Mouse (Mus musculus) lung, postnatal 0 days (tissue): ENCODE data around the gene Slc23a2. TPM values are rescaled to one million over a fixed set of nuclear protein-coding genes. Genes with fewer than 3 reads are reported as not detected.

Source experiments
- ATAC-seq: fragments of 200-750 bp; cut with Nextera tagmentation; 2 replicates; pipeline ENCODE4 v1.8.0; 2017; ENCODE audit warnings: moderate library complexity
- DNase-seq: peaks from one replicate; pipeline ENCODE4 v3.0.0-alpha.2; 2016; ENCODE audit warnings: low spot score
- H3K27ac ChIP-seq: fragments of 300-500 bp; sonication (generic); 2 replicates; pipeline ENCODE4 v1.5.1; 2014; ENCODE audit warnings: antibody characterized with exemption, mild to moderate bottlenecking, low read length, mixed read lengths
- H3K27me3 ChIP-seq: fragments of 300-500 bp; sonication (generic); replicated peaks from 2 replicates; pipeline ENCODE4 v1.6.1; 2014; ENCODE audit warnings: low read length, mixed read lengths; ENCODE audit not compliant: insufficient read depth
- H3K36me3 ChIP-seq: fragments of 300-500 bp; sonication (generic); 2 replicates; pipeline ENCODE4 v1.6.1; 2014; ENCODE audit warnings: low read length, mixed read lengths; ENCODE audit not compliant: insufficient read depth
- H3K4me1 ChIP-seq: fragments of 300-500 bp; sonication (generic); 2 replicates; pipeline ENCODE4 v1.6.1; 2014; ENCODE audit warnings: antibody characterized with exemption, low read depth, low read length, mixed read lengths; ENCODE audit not compliant: insufficient read depth
- H3K4me2 ChIP-seq: fragments of 300-500 bp; sonication (generic); replicated peaks from 2 replicates; pipeline ENCODE4 v1.6.1; 2014; ENCODE audit warnings: low read depth, mild to moderate bottlenecking, low read length, moderate library complexity, mixed read lengths
- H3K4me3 ChIP-seq: fragments of 300-500 bp; sonication (generic); 2 replicates; pipeline ENCODE4 v1.5.1; 2014; ENCODE audit warnings: low read depth, low read length
- H3K9ac ChIP-seq: fragments of 300-500 bp; sonication (generic); replicated peaks from 2 replicates; pipeline ENCODE4 v1.6.1; 2014; ENCODE audit warnings: low read depth, mild to moderate bottlenecking
- H3K9me3 ChIP-seq: fragments of 300-500 bp; sonication (generic); 2 replicates; pipeline ENCODE4 v1.6.1; 2016; ENCODE audit warnings: low read length, mixed read lengths
- CTCF ChIP-seq: IDR thresholded peaks from 2 replicates; pipeline ENCODE4 v1.5.1; 2016; ENCODE audit warnings: antibody characterized with exemption, mild to moderate bottlenecking
- EP300 ChIP-seq: IDR thresholded peaks from 2 replicates; pipeline ENCODE4 v1.6.1; 2016; ENCODE audit warnings: antibody characterized with exemption, mild to moderate bottlenecking, control low read depth
- WGBS: fragments of 180-500 bp; shearing (Covaris S2); extraction: QIAGEN DNeasy Blood & Tissue Kit; methylation state at CpG from one replicate; pipeline ENCODE4 v1.1.7; 2014; 5-methylcytosine and 5-hydroxymethylcytosine counted together
- polyA plus RNA-seq: library from polyadenylated mRNA; unstranded; fragments of >200 nt; fragmentation: Nextera tagmentation; extraction: Ambion mirVana; gene quantifications from 2 replicates; pipeline ENCODE4 v1.2.1, GENCODE M21; 2015

Gene Slc23a2
- polyA plus RNA-seq, 1 experiment from 2014 or later = 35.8 TPM

DNA sequence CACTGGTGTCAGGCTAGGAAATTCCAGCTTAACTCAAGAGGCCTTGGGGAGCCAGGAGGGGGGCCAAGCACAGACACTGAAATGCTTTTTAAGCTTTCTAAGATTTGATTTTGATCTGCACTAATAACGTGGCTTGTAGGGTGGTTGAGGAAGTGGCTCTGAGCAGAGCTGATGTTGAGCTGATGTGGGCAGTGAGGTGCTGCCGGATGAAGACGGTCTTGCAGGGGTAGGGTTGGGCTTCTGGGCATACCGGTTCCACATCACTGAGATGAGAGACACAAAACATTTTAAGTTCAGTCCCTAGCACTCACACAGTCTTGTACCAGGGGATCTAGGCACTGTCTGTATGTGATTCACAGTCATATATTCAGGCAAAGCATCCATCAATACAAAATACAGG lies 46.5 kb downstream of the Slc23a2 start:
- no peaks in the 10 kb centered on the region for H3K27me3 ChIP-seq
- WGBS = 85% methylated on average over 4 of the region's 4 CpGs
- H3K4me2 ChIP-seq = no peak overlapping the region
- TF ChIP-seq CTCF (no peak), EP300 (no peak)
- H3K36me3 ChIP-seq = no peaks in the 10 kb centered on the region; the same call in 1 of the 2 replicates
- DNase-seq = no peak
- H3K4me3 ChIP-seq = no peak overlapping the region
- no peak for ATAC-seq
- H3K27ac ChIP-seq = no peak overlapping the region
- H3K9ac ChIP-seq = no peak overlapping the region
- peaks cover 12% of the 10 kb centered on the region; the same call in 1 of the 2 replicates for H3K4me1 ChIP-seq
- no peaks in the 10 kb centered on the region for H3K9me3 ChIP-seq

GRCm38 (mm10) chr2:132096582-132096981 lies 48.3 kb downstream of the Slc23a2 start:
- 70% methylated on average over 4 of the region's 4 CpGs for WGBS
- no peak overlapping the region for H3K9ac ChIP-seq
- ATAC-seq (no peak), DNase-seq (no peak)
- no peaks in the 10 kb centered on the region for H3K27me3 ChIP-seq
- TF ChIP-seq CTCF = no peak
- TF ChIP-seq EP300 = no peak
- H3K4me3 ChIP-seq = no peak overlapping the region
- H3K4me2 ChIP-seq = no peak overlapping the region
- no peaks in the 10 kb centered on the region; the same call in 1 of the 2 replicates for H3K36me3 ChIP-seq
- no peaks in the 10 kb centered on the region for H3K9me3 ChIP-seq
- no peak overlapping the region for H3K27ac ChIP-seq
- peaks cover 12% of the 10 kb centered on the region; the same call in 1 of the 2 replicates for H3K4me1 ChIP-seq

- H3K9me3 ChIP-seq = no peaks in the 10 kb centered on the region
- TF ChIP-seq CTCF = no peak
- TF ChIP-seq EP300 = 0 out of 2 replicates have a peak, but pooled peaks have one; percentile 25
- H3K4me2 ChIP-seq = no peak overlapping the region
- DNase-seq = peak; percentile 67
- no peaks in the 10 kb centered on the region; the same call in 1 of the 2 replicates for H3K36me3 ChIP-seq
- H3K27ac ChIP-seq = no peak overlapping the region
- H3K9ac ChIP-seq = no peak overlapping the region
- peak; percentile 46 for ATAC-seq
- H3K4me3 ChIP-seq = no peak overlapping the region
- H3K4me1 ChIP-seq = peaks cover 12% of the 10 kb centered on the region; the same call in 1 of the 2 replicates
- no peaks in the 10 kb centered on the region for H3K27me3 ChIP-seq
- 50% methylated on average over 6 of the region's 6 CpGs for WGBS
Measured at GRCm38 (mm10) chr2:132095821-132096220, 49.1 kb downstream of the Slc23a2 start.

DNA sequence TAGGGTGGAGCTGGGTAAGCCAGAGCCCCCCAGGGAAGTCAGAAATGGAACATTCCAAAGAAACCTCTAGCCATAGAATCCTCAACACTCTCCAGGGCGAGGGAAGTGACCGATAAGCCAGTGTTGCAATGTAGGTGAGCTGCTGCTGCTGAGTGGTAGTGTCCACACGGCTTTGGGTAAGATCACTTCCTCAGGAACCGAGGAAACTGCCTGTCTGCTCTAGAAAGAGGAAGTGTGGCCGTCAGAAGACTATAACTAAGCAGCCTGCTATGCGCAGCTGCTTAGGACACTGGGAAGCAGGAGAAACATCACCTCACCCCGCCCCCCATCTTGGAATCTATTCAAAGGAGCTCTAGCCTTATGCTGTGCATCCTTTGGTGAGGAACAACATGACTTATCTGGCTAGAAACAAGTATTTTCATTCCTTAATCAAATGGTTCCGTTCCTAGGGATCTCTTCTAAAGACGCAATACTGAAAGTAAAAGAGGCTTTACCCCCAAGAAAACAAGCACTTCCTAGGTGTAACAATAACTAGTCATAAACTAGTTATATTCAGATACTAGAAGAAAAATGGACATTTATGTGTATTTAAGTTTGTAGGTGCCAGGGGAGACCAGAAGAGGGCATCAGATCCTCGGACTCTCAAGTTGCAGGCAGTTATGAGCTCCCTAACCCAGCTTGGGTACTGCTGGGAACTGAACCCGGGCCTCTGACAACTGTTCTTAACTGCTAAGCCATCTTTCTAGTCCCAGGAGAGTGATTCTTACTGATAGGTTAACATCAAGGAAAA lies 50.3 kb downstream of the Slc23a2 start:
- no peaks in the 10 kb centered on the region for H3K27me3 ChIP-seq
- TF ChIP-seq CTCF (no peak), EP300 (0 out of 2 replicates have a peak, but pooled peaks have one; percentile 11)
- ATAC-seq (peak; percentile 84), DNase-seq (peak; percentile 89)
- no peak overlapping the region for H3K4me2 ChIP-seq
- 0 out of 2 replicates have a peak overlapping the region, but pooled peaks have one; percentile 2 for H3K9ac ChIP-seq
- H3K4me1 ChIP-seq = peaks cover 12% of the 10 kb centered on the region; the same call in 1 of the 2 replicates
- no peak overlapping the region for H3K4me3 ChIP-seq
- no peaks in the 10 kb centered on the region for H3K9me3 ChIP-seq
- 55% methylated on average over 11 of the region's 11 CpGs for WGBS
- H3K27ac ChIP-seq = peak overlapping the region; percentile 68
- no peaks in the 10 kb centered on the region; the same call in 1 of the 2 replicates for H3K36me3 ChIP-seq

DNA sequence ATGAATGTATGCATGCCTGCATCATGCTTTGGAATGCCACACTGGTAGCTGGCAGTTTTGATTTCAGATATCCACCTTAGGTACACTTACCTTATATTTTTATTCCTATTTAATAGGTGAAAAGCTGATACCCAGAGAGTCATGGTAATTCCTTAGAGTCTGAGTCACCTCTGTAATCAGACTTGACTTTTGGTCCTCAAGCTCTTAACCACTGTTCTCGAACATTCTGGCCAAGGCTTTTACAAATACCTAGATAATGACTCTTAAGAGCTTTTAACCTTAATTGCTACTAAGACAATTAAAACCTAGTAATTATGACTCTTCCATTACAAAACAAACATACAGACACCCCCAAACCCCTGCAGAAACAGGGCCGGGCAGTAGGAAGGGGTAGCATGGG lies 51.2 kb downstream of the Slc23a2 start:
- Histone ChIP-seq H3K27ac (peak overlapping the region; percentile 68), H3K4me1 (peaks cover 12% of the 10 kb centered on the region; the same call in 1 of the 2 replicates), H3K4me3 (no peak overlapping the region), H3K36me3 (no peaks in the 10 kb centered on the region), H3K9ac (no peak overlapping the region), H3K4me2 (no peak overlapping the region), H3K9me3 (no peaks in the 10 kb centered on the region), H3K27me3 (no peaks in the 10 kb centered on the region)
- no peak for TF ChIP-seq CTCF
- peak; percentile 91 for TF ChIP-seq EP300
- 50% methylated on average over 2 of the region's 2 CpGs for WGBS
- ATAC-seq (peak; percentile 55), DNase-seq (peak; percentile 69)

- no peak for ATAC-seq
Measured at GRCm38 (mm10) chr2:132093298-132093697, 51.6 kb downstream of the Slc23a2 start.

More at GRCm38 (mm10) chr2:132093298-132093697, 51.6 kb downstream of the Slc23a2 start:
- Histone ChIP-seq H3K4me1 (peaks cover 12% of the 10 kb centered on the region; the same call in 1 of the 2 replicates), H3K27me3 (no peaks in the 10 kb centered on the region), H3K9me3 (no peaks in the 10 kb centered on the region), H3K27ac (peak overlapping the region; percentile 55; the same call in 1 of the 2 replicates), H3K9ac (no peak overlapping the region), H3K36me3 (no peaks in the 10 kb centered on the region), H3K4me3 (no peak overlapping the region), H3K4me2 (no peak overlapping the region)
- WGBS = 88% methylated on average over 1 of the region's 1 CpGs
- TF ChIP-seq EP300 = no peak
- no peak for TF ChIP-seq CTCF
- DNase-seq = no peak
